Mouse (Mus musculus) ES-E14 (cell line): ENCODE data around the gene Pnpla1. TPM values are rescaled to one million over a fixed set of nuclear protein-coding genes. Genes with fewer than 3 reads are reported as not detected.

Experiments
- DNase-seq: peaks from one replicate; pipeline ENCODE4 v3.0.0-alpha.2; 2013; ENCODE audit warnings: low read depth, low spot score
- H3K27ac ChIP-seq: 2 replicates; pipeline ENCODE4 v1.5.1; 2012; ENCODE audit warnings: low read depth, mild to moderate bottlenecking, low read length, moderate library complexity, mixed read lengths; ENCODE audit not compliant: poor library complexity, insufficient read depth, severe bottlenecking
- H3K36me3 ChIP-seq: 2 replicates; pipeline ENCODE4 v1.6.1; 2012; ENCODE audit warnings: mild to moderate bottlenecking, low read length, moderate library complexity, mixed read lengths; ENCODE audit not compliant: control insufficient read depth, poor library complexity, insufficient read depth, severe bottlenecking
- H3K4me1 ChIP-seq, 2 experiments: fragments of 150-350 bp in 1 of 2; sonication (generic) in 1 of 2; 2 replicates each; pipeline ENCODE4 v1.6.1; 2012; ENCODE audit warnings: low read length in 2 of 2, mild to moderate bottlenecking in 1 of 2, mixed read lengths in 1 of 2; ENCODE audit not compliant: control insufficient read depth in 2 of 2, insufficient read depth in 2 of 2, poor library complexity in 1 of 2
- H3K4me3 ChIP-seq, 2 experiments: fragments of 150-350 bp in 1 of 2; sonication (generic) in 1 of 2; 2 replicates each; pipeline ENCODE4 v1.5.1; 2012; ENCODE audit warnings: low read length in 2 of 2, low read depth in 1 of 2, mild to moderate bottlenecking in 1 of 2, mixed read lengths in 1 of 2; ENCODE audit not compliant: insufficient read depth in 1 of 2, poor library complexity in 1 of 2, severe bottlenecking in 1 of 2
- H3K9ac ChIP-seq: 2 replicates; pipeline ENCODE4 v1.6.1; 2012; ENCODE audit warnings: low read depth, mild to moderate bottlenecking, low read length, mixed read lengths; ENCODE audit not compliant: poor library complexity, insufficient read depth, severe bottlenecking
- H3K9me3 ChIP-seq: fragments of 150-350 bp; sonication (generic); 2 replicates; pipeline ENCODE4 v1.6.1; 2012; ENCODE audit warnings: low read depth, mild to moderate bottlenecking, low read length; ENCODE audit not compliant: control insufficient read depth, insufficient read depth
- CHD2 ChIP-seq: IDR thresholded peaks from 2 replicates; pipeline ENCODE4 v1.6.1; 2014; ENCODE audit warnings: mild to moderate bottlenecking, low read depth, low read length, inconsistent platforms
- HCFC1 ChIP-seq: IDR thresholded peaks from 2 replicates; pipeline ENCODE4 v1.6.1; 2012; ENCODE audit warnings: low read length, inconsistent platforms, borderline replicate concordance; ENCODE audit not compliant: insufficient read depth
- MAFK ChIP-seq: IDR thresholded peaks from 2 replicates; pipeline ENCODE4 v1.6.1; 2014; ENCODE audit warnings: mild to moderate bottlenecking, low read depth, low read length, inconsistent platforms; ENCODE audit not compliant: insufficient read depth
- ZC3H11A ChIP-seq: IDR thresholded peaks from 2 replicates; pipeline ENCODE4 v1.6.1; 2012; ENCODE audit warnings: low read depth, mild to moderate bottlenecking, inconsistent platforms, low read length, borderline replicate concordance
- ZNF384 ChIP-seq: IDR thresholded peaks from 2 replicates; pipeline ENCODE4 v1.6.1; 2012; ENCODE audit warnings: low read depth, low read length, inconsistent platforms
- in situ Hi-C, 2 experiments: fragments of 600-800 bp; cut with MboI; formaldehyde crosslinking; loops; one replicate each; pipeline ENCODE4 v1.15.1; 2025; ENCODE audit warnings: low sequenced_read_pairs in 2 of 2, inconsistent platforms in 1 of 2; ENCODE audit not compliant: unreplicated experiment in 2 of 2
- total RNA-seq: library from RNA; depleted of rRNA; stranded (reverse); fragments of 300-350 nt; gene quantifications from 2 replicates; pipeline ENCODE4 v1.2.3, GENCODE M21; 2012

Gene Pnpla1
- total RNA-seq, 1 experiment, result 0.27 TPM

GRCm38 (mm10) chr17:28850511-28850910 lies 7.7 kb upstream of the Pnpla1 start:
- Histone ChIP-seq H3K9ac (no peak overlapping the region), H3K27ac (no peak overlapping the region), H3K4me3 (no peak overlapping the region), H3K9me3 (no peaks in the 10 kb centered on the region), H3K36me3 (no peaks in the 10 kb centered on the region), H3K4me1 (peaks cover 0 to 4% of the 10 kb centered on the region in 2 experiments; a peak in 1 of 4 replicates)
- DNase-seq, result no peak
- in situ Hi-C loops, result no loop called here
- TF ChIP-seq CHD2, result no peak
- TF ChIP-seq HCFC1, result no peak
- TF ChIP-seq MAFK, result no peak
- no peak for TF ChIP-seq ZC3H11A
- no peak for TF ChIP-seq ZNF384

GRCm38 (mm10) chr17:28854377-28854776 lies 3.8 kb upstream of the Pnpla1 start:
- TF ChIP-seq HCFC1 (no peak), MAFK (no peak), ZNF384 (no peak), CHD2 (no peak), ZC3H11A (no peak)
- in situ Hi-C loops, result no loop called here

DNA sequence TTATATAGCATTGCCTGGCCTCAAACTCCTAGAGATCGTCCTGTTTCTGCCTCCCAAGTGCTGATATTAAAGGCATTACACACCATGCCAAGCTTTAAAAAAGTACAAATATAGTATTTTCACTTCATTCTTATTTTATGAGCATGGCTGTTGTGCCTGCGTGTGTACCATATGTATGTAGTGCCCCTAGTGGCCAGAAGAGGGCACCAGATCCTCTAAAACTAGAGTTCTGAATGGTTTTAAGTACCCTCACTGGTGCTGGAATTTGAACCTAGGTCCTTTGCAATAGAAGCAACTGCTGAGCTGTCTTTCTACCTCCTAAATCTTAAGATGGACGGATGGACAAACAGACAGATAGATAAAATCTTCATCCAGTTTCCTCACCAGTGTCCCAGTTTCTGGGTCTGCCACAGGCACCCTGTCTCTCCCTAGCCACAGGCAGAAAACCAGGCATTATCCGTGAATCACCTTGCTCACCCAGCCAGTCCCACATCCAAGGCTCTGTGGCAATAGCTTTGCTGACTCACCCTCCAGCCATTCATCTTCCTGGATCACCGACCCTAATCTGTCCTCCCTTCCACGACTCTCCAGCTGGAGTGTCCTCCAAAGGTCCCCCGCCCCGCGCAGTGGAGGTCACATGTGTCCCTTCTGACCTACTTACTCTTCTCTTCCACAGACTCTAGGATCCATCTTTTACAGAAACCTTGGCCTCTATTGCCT lies 2.9 kb upstream of the Pnpla1 start:
- DNase-seq, result peak; percentile 63
- Histone ChIP-seq H3K9me3 (no peaks in the 10 kb centered on the region), H3K36me3 (no peaks in the 10 kb centered on the region), H3K27ac (no peak overlapping the region), H3K4me3 (no peak overlapping the region), H3K9ac (no peak overlapping the region), H3K4me1 (peaks cover 0 to 4% of the 10 kb centered on the region in 2 experiments; a peak in 1 of 4 replicates)
- TF ChIP-seq ZNF384 (no peak), MAFK (no peak), ZC3H11A (no peak), HCFC1 (no peak), CHD2 (no peak)
- in situ Hi-C loops, result no loop called here

More at GRCm38 (mm10) chr17:28854377-28854776, 3.8 kb upstream of the Pnpla1 start:
- H3K4me3 ChIP-seq, result no peak overlapping the region
- H3K4me1 ChIP-seq, result peaks cover 0 to 4% of the 10 kb centered on the region in 2 experiments; a peak in 1 of 4 replicates
- no peak for DNase-seq
- no peak overlapping the region for H3K27ac ChIP-seq
- no peaks in the 10 kb centered on the region for H3K36me3 ChIP-seq
- H3K9me3 ChIP-seq, result no peaks in the 10 kb centered on the region
- H3K9ac ChIP-seq, result no peak overlapping the region

DNA sequence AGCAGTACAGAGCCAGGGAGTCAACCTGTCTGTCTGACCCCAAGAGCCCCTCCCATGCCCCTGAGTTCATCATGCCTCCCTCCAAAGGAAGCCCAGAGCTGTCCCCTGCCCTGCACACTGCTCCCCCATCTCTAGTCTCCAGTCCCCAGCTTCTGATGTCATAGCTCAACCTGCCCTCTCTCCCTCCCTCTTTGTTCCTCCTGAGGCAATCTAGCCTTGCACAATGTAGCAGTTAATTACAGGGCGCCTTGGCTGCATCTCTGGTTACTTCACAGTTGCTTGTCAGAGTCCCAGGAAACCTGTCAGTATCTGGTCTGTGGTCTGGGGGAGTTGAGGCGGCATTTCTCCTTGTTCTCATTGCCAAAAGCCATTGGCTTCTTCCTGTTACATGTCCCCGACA lies 2.2 kb upstream of the Pnpla1 start:
- Histone ChIP-seq H3K27ac (no peak overlapping the region), H3K9me3 (no peaks in the 10 kb centered on the region), H3K9ac (no peak overlapping the region), H3K4me3 (no peak overlapping the region), H3K36me3 (no peaks in the 10 kb centered on the region), H3K4me1 (peaks cover 0 to 4% of the 10 kb centered on the region in 2 experiments; a peak in 1 of 4 replicates)
- in situ Hi-C loops, result no loop called here
- DNase-seq, result no peak
- TF ChIP-seq HCFC1, result no peak
- TF ChIP-seq MAFK, result no peak
- TF ChIP-seq CHD2, result no peak
- no peak for TF ChIP-seq ZNF384
- no peak for TF ChIP-seq ZC3H11A
